Mouse (Mus musculus): ENCODE results near the gene Pcsk5. TPM values are rescaled to one million over a fixed set of nuclear protein-coding genes. Genes with fewer than 3 reads are reported as not detected.

Gene Pcsk5
- polyA plus RNA-seq (2012; rRNA removed) = 5.3 and 7.8 TPM in 2 replicates

DNA sequence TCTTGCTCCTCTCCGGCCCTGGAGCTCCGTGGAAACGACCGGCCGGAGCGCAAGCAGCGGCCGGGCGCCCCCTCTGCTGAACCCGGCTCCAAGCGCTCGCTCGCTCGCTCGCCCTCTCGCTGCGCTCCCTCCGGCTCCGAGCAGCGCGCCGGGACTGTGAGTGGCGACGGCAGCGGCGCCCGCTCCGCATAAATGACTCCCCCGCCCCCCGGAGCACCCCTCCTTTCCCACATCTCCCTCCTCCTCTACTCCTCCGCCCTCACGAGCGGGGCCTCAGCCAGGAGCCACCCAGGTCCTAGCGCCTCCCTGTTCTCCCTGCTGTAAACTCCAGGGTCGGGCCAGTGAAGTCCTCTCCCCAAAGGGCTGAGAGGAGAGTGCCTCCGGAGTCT lies at the start of gene Pcsk5:
TSS of gene Pcsk5 (minus strand) at position 162 of the 389 bp plus-strand sequence.

GRCm38 (mm10) chr19:17393841-17394591 lies 443.4 kb downstream of the Pcsk5 start, which contains the start of gene Rfk:
Rfk (plus strand) TSS chr19:17394043.

Data from central nervous system, embryonic 18 days (tissue).